23 mouse cellular contexts compared by ENCODE assay signal in genomic region chr8:115683309-115683708, GRCm38 (mm10). TPM values are rescaled to one million over a fixed set of nuclear protein-coding genes. Genes with fewer than 3 reads are reported as not detected.
DNase-seq lines count a peak whose midpoint lies in the region; ATAC-seq and TF ChIP-seq lines count a peak whose summit lies in the region.
"Had no signal": no experiment of that assay in that cellular context is flagged by ENCODE, and none has a peak within 500 bp of the region (broad histone marks: within the 10 kb centered on the region; RNA-seq: fewer than 3 reads in every experiment).

No protein-coding gene starts in this region.

- H3K9ac ChIP-seq in forebrain, embryonic 12.5 days: no peak overlapping the region
- no peak overlapping the region for H3K9ac ChIP-seq in forebrain, embryonic 11.5 days (ENCODE audit: low read length)
- H3K9ac ChIP-seq in midbrain, embryonic 13.5 days (replicated peaks): no peak overlapping the region
- H3K9ac ChIP-seq in midbrain, postnatal 0 days (replicated peaks; ENCODE audit: low read length, poor library complexity, severe bottlenecking): no peak overlapping the region
- H3K9ac ChIP-seq: heart, embryonic 12.5 days; heart, embryonic 15.5 days; hindbrain, embryonic 13.5 days; intestine, embryonic 15.5 days had no signal

- WGBS in forebrain, embryonic 12.5 days: 43% methylated on average over 7 of the region's 7 CpGs
- WGBS in forebrain, embryonic 11.5 days: 71% methylated on average over 7 of the region's 7 CpGs
- 77% methylated on average over 7 of the region's 7 CpGs for WGBS in heart, embryonic 10.5 days
- 37% methylated on average over 7 of the region's 7 CpGs for WGBS in midbrain, embryonic 13.5 days
- 29% methylated on average over 7 of the region's 7 CpGs for WGBS in midbrain, postnatal 0 days

- H3K9me3 ChIP-seq in forebrain, embryonic 12.5 days: no peaks in the 10 kb centered on the region
- no peaks in the 10 kb centered on the region for H3K9me3 ChIP-seq in forebrain, embryonic 11.5 days (ENCODE audit: control insufficient read depth, low read length)
- no peaks in the 10 kb centered on the region for H3K9me3 ChIP-seq in heart, embryonic 10.5 days
- H3K9me3 ChIP-seq in midbrain, embryonic 13.5 days: no peaks in the 10 kb centered on the region
- H3K9me3 ChIP-seq in midbrain, postnatal 0 days (ENCODE audit: low read length): no peaks in the 10 kb centered on the region
- H3K9me3 ChIP-seq: forebrain, embryonic 10.5 days; heart, embryonic 12.5 days; heart, embryonic 15.5 days; hindbrain, embryonic 10.5 days; hindbrain, embryonic 13.5 days; intestine, embryonic 15.5 days had no signal

- H3K27ac ChIP-seq in forebrain, embryonic 12.5 days: no peak overlapping the region
- H3K27ac ChIP-seq in forebrain, embryonic 11.5 days (ENCODE audit: low read depth, low read length): no peak overlapping the region
- no peak overlapping the region for H3K27ac ChIP-seq in heart, embryonic 10.5 days
- no peak overlapping the region for H3K27ac ChIP-seq in midbrain, embryonic 13.5 days
- H3K27ac ChIP-seq in midbrain, postnatal 0 days (ENCODE audit: low read depth, low read length): no peak overlapping the region
- H3K27ac ChIP-seq: forebrain, embryonic 10.5 days; heart, embryonic 15.5 days; hindbrain, embryonic 10.5 days; hindbrain, embryonic 13.5 days; intestine, embryonic 15.5 days had no signal

- no peak overlapping the region for H3K4me2 ChIP-seq in forebrain, embryonic 12.5 days
- H3K4me2 ChIP-seq in forebrain, embryonic 11.5 days (ENCODE audit: low read depth, low read length, severe bottlenecking): no peak overlapping the region
- H3K4me2 ChIP-seq in midbrain, embryonic 13.5 days (replicated peaks): no peak overlapping the region
- H3K4me2 ChIP-seq in midbrain, postnatal 0 days (ENCODE audit: low read depth, low read length, poor library complexity, severe bottlenecking): no peak overlapping the region
- H3K4me2 ChIP-seq: heart, embryonic 12.5 days; heart, embryonic 15.5 days; hindbrain, embryonic 13.5 days; intestine, embryonic 15.5 days had no signal

- peaks cover 5% of the 10 kb centered on the region; the same call in 1 of the 2 replicates for H3K27me3 ChIP-seq in forebrain, embryonic 12.5 days
- no peaks in the 10 kb centered on the region for H3K27me3 ChIP-seq in forebrain, embryonic 11.5 days (ENCODE audit: control insufficient read depth, insufficient read depth, low read length)
- H3K27me3 ChIP-seq in heart, embryonic 10.5 days (ENCODE audit: insufficient read depth, poor library complexity, severe bottlenecking): peaks cover 5% of the 10 kb centered on the region; the same call in 1 of the 2 replicates
- peaks cover 8% of the 10 kb centered on the region; the same call in 1 of the 2 replicates for H3K27me3 ChIP-seq in midbrain, embryonic 13.5 days
- H3K27me3 ChIP-seq in midbrain, postnatal 0 days (ENCODE audit: insufficient read depth, low read length): no peaks in the 10 kb centered on the region
- H3K27me3 ChIP-seq: heart, embryonic 15.5 days; intestine, embryonic 15.5 days had no signal

- H3K4me1 ChIP-seq in forebrain, embryonic 12.5 days: peaks cover 22% of the 10 kb centered on the region
- peaks cover 2% of the 10 kb centered on the region; the same call in 1 of the 2 replicates for H3K4me1 ChIP-seq in forebrain, embryonic 11.5 days (replicated peaks; ENCODE audit: control insufficient read depth, insufficient read depth, low read length)
- no peaks in the 10 kb centered on the region for H3K4me1 ChIP-seq in heart, embryonic 10.5 days
- peaks cover 28% of the 10 kb centered on the region for H3K4me1 ChIP-seq in midbrain, embryonic 13.5 days (replicated peaks)
- no peaks in the 10 kb centered on the region for H3K4me1 ChIP-seq in midbrain, postnatal 0 days (ENCODE audit: insufficient read depth, low read length)
- H3K4me1 ChIP-seq: heart, embryonic 12.5 days; heart, embryonic 15.5 days; intestine, embryonic 15.5 days had no signal

- no peak overlapping the region for H3K4me3 ChIP-seq in forebrain, embryonic 12.5 days (replicated peaks)
- H3K4me3 ChIP-seq in forebrain, embryonic 11.5 days (ENCODE audit: low read depth, low read length): no peak overlapping the region
- H3K4me3 ChIP-seq in heart, embryonic 10.5 days: no peak overlapping the region
- H3K4me3 ChIP-seq in midbrain, embryonic 13.5 days (replicated peaks): no peak overlapping the region
- H3K4me3 ChIP-seq in midbrain, postnatal 0 days (ENCODE audit: low read depth, low read length): no peak overlapping the region
- H3K4me3 ChIP-seq: forebrain, embryonic 10.5 days; heart, embryonic 12.5 days; heart, embryonic 15.5 days; hindbrain, embryonic 10.5 days; hindbrain, embryonic 13.5 days; intestine, embryonic 15.5 days had no signal

- no peaks in the 10 kb centered on the region for H3K36me3 ChIP-seq in forebrain, embryonic 12.5 days (replicated peaks)
- H3K36me3 ChIP-seq in forebrain, embryonic 11.5 days (ENCODE audit: control insufficient read depth, insufficient read depth, low read length): no peaks in the 10 kb centered on the region
- H3K36me3 ChIP-seq in heart, embryonic 10.5 days: no peaks in the 10 kb centered on the region
- H3K36me3 ChIP-seq in midbrain, embryonic 13.5 days: no peaks in the 10 kb centered on the region
- no peaks in the 10 kb centered on the region for H3K36me3 ChIP-seq in midbrain, postnatal 0 days (ENCODE audit: insufficient read depth, low read length)
- H3K36me3 ChIP-seq: forebrain, embryonic 10.5 days; heart, embryonic 12.5 days; heart, embryonic 15.5 days; hindbrain, embryonic 10.5 days; hindbrain, embryonic 13.5 days; intestine, embryonic 15.5 days had no signal

- ATAC-seq in forebrain, embryonic 12.5 days (ENCODE audit: low FRiP score): peak; percentile 27; the same call in 1 of the 2 replicates
- no peak for ATAC-seq in forebrain, embryonic 11.5 days (replicated peaks; ENCODE audit: low FRiP score)
- ATAC-seq in midbrain, embryonic 13.5 days: peak; percentile 56; the same call in 1 of the 2 replicates
- ATAC-seq in midbrain, postnatal 0 days (ENCODE audit: low FRiP score): no peak
- ATAC-seq: activated CD4-positive, CD25-positive, alpha-beta regulatory T cell, adult 4 months; hindbrain, embryonic 16.5 days; intestine, embryonic 15.5 days had no signal

- DNase-seq in forebrain, embryonic 11.5 days (ENCODE audit: low spot score): no peak
- DNase-seq in heart, adult 11 months: peak; percentile 23
- no peak for DNase-seq in heart, embryonic 10.5 days (ENCODE audit: low spot score)
- DNase-seq in midbrain, postnatal 0 days (ENCODE audit: low spot score): no peak
- DNase-seq: adrenal gland, adult 8-10 months; adrenal gland, postnatal 25 days; cerebellum, adult 18-20 months; cerebellum, adult 9-10 months; cerebellum, postnatal 14 days; gastrocnemius, postnatal 10 days; gastrocnemius, postnatal 36 days; heart, postnatal 10 days; heart, postnatal 36 days had no signal

- no peak for TF ChIP-seq CTCF in midbrain, postnatal 0 days (IDR thresholded peaks at IDR 0.05)

RNA-seq across cellular contexts. Expression of gene Maf, which starts 24.3 kb away (rescaled TPM):
- 3.1 and 3.6 TPM in 2 replicates for polyA plus RNA-seq in forebrain, embryonic 12.5 days (2016; fragmentation: Nextera tagmentation; extraction: Ambion mirVana)
- polyA plus RNA-seq in forebrain, embryonic 11.5 days (2014; fragmentation: Nextera tagmentation; extraction: Ambion mirVana): 3.3 and 4.0 TPM in 2 replicates
- 1.2 and 2.1 TPM in 2 replicates for polyA plus RNA-seq in heart, embryonic 10.5 days (2016; fragmentation: Nextera tagmentation; extraction: Ambion mirVana)
- 5.0 and 5.6 TPM in 2 replicates for polyA plus RNA-seq in midbrain, embryonic 13.5 days (2015; fragmentation: Nextera tagmentation; extraction: Ambion mirVana)
- 26.6 and 36.4 TPM in 2 replicates for total RNA-seq in midbrain, postnatal 0 days (2014; rRNA removed)
- polyA plus RNA-seq in midbrain, postnatal 0 days (2015; fragmentation: Nextera tagmentation; extraction: Ambion mirVana): 7.7 and 7.9 TPM in 2 replicates

Comparison
In these comparisons a context has a peak if more than half of its experiments do, and no peak if none do; other contexts are left out.
1. ATAC-seq: peak in forebrain, embryonic 12.5 days (single experiment) and midbrain, embryonic 13.5 days (single experiment); none in forebrain, embryonic 11.5 days (single experiment) and midbrain, postnatal 0 days (single experiment).